Mouse (Mus musculus): Measurements from ENCODE around the gene Nutf2. TPM values are rescaled to one million over a fixed set of nuclear protein-coding genes. Genes with fewer than 3 reads are reported as not detected.
A peak's percentile ranks its signal among the peaks of the same experiment; 100 is the strongest.

The Nutf2 gene
- polyA plus RNA-seq, 1 experiment, result 54.8 TPM

GRCm38 (mm10) chr8:105850611-105851010 is 9.8 kb upstream of the Nutf2 start:
- TF ChIP-seq CTCF (IDR thresholded peaks at IDR 0.05; ENCODE audit: control insufficient read depth, insufficient read depth, low read length), result no peak
- TF ChIP-seq POLR2A (IDR thresholded peaks at IDR 0.05; ENCODE audit: borderline replicate concordance, control insufficient read depth, low read depth, low read length), result no peak
- WGBS, result 81% methylated on average over 7 of the region's 7 CpGs
- Histone ChIP-seq H3K4me1 (ENCODE audit: control insufficient read depth, insufficient read depth, low read length) (peaks cover 1% of the 10 kb centered on the region; the same call in 1 of the 2 replicates), H3K4me3 (replicated peaks; ENCODE audit: control insufficient read depth, low read depth, low read length) (peak overlapping the region; percentile 37), H3K27ac (ENCODE audit: control insufficient read depth, insufficient read depth, low read depth, low read length, poor library complexity) (no peak overlapping the region)

GRCm38 (mm10) chr8:105851651-105852143 is 8.7 kb upstream of the Nutf2 start:
- under 1% methylated on average over 34 of the region's 34 CpGs for WGBS
- TF ChIP-seq CTCF (IDR thresholded peaks at IDR 0.05; ENCODE audit: control insufficient read depth, insufficient read depth, low read length) (no peak), POLR2A (IDR thresholded peaks at IDR 0.05; ENCODE audit: borderline replicate concordance, control insufficient read depth, low read depth, low read length) (peak; percentile 93)
- Histone ChIP-seq H3K27ac (ENCODE audit: control insufficient read depth, insufficient read depth, low read depth, low read length, poor library complexity) (peak overlapping the region; percentile 65), H3K4me1 (ENCODE audit: control insufficient read depth, insufficient read depth, low read length) (peaks cover 1% of the 10 kb centered on the region; the same call in 1 of the 2 replicates), H3K4me3 (replicated peaks; ENCODE audit: control insufficient read depth, low read depth, low read length) (peak overlapping the region; percentile 98)

DNA sequence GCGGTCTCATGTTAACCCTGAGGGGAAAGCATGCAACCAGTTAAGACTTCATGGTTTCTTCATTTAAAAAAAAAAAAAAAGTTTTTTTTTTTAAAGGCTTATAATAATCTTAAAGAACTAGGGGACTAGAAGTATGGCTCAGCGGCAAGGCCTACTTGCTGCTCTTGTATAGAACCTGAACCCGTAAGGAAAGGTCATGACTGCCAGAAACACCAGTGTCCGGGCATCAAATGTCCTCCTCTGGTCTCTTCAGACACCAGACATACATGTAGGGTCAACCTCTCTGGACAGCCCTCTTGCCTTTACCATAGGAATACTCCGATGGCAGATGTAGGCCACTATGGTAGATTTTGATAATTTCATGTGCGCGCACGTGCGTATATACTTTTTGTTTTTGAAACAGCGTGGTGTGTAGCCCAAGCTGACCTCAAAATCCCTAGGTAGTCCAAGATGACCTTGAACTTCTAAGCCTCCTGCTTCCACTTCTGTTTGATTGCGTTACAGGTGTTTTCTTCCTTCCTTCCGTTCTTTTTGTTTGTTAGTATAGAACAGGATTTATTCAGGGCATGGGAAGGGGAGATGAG is 8.1 kb upstream of the Nutf2 start:
- no peak for TF ChIP-seq POLR2A (IDR thresholded peaks at IDR 0.05; ENCODE audit: borderline replicate concordance, control insufficient read depth, low read depth, low read length)
- H3K4me1 ChIP-seq (ENCODE audit: control insufficient read depth, insufficient read depth, low read length), result peaks cover 1% of the 10 kb centered on the region; the same call in 1 of the 2 replicates

GRCm38 (mm10) chr8:105853178-105853577 is 7.2 kb upstream of the Nutf2 start, which contains the start of gene Cenpt:
Cenpt (minus strand) TSS chr8:105853278.
- Histone ChIP-seq H3K4me1 (ENCODE audit: control insufficient read depth, insufficient read depth, low read length) (peaks cover 3% of the 10 kb centered on the region; the same call in 1 of the 2 replicates), H3K27ac (ENCODE audit: control insufficient read depth, insufficient read depth, low read depth, low read length, poor library complexity) (no peak within 1 kb of the TSS), H3K4me3 (replicated peaks; ENCODE audit: control insufficient read depth, low read depth, low read length) (no peak within 1 kb of the TSS)
- TF ChIP-seq POLR2A (IDR thresholded peaks at IDR 0.05; ENCODE audit: borderline replicate concordance, control insufficient read depth, low read depth, low read length) (no peak), CTCF (IDR thresholded peaks at IDR 0.05; ENCODE audit: control insufficient read depth, insufficient read depth, low read length) (no peak)
- 90% methylated on average over 3 of the region's 3 CpGs for WGBS

More for the DNA sequence above, 8.1 kb upstream of the Nutf2 start:
- peak overlapping the region; percentile 98 for H3K4me3 ChIP-seq (replicated peaks; ENCODE audit: control insufficient read depth, low read depth, low read length)
- 78% methylated on average over 12 of the region's 12 CpGs for WGBS
- H3K27ac ChIP-seq (ENCODE audit: control insufficient read depth, insufficient read depth, low read depth, low read length, poor library complexity), result no peak overlapping the region; the same call in 1 of the 2 replicates

GRCm38 (mm10) chr8:105854303-105854702 is 6.1 kb upstream of the Nutf2 start:
- 31% methylated on average over 8 of the region's 8 CpGs for WGBS
- TF ChIP-seq CTCF (IDR thresholded peaks at IDR 0.05; ENCODE audit: control insufficient read depth, insufficient read depth, low read length) (no peak), POLR2A (IDR thresholded peaks at IDR 0.05; ENCODE audit: borderline replicate concordance, control insufficient read depth, low read depth, low read length) (no peak)
- Histone ChIP-seq H3K4me1 (ENCODE audit: control insufficient read depth, insufficient read depth, low read length) (peaks cover 3% of the 10 kb centered on the region; the same call in 1 of the 2 replicates), H3K27ac (ENCODE audit: control insufficient read depth, insufficient read depth, low read depth, low read length, poor library complexity) (no peak overlapping the region), H3K4me3 (replicated peaks; ENCODE audit: control insufficient read depth, low read depth, low read length) (no peak overlapping the region)

GRCm38 (mm10) chr8:105854715-105855216 is 5.6 kb upstream of the Nutf2 start, which contains the start of gene Thap11:
Thap11 (plus strand) TSS chr8:105855132.
- under 1% methylated on average over 43 of the region's 43 CpGs for WGBS
- H3K4me3 ChIP-seq (replicated peaks; ENCODE audit: control insufficient read depth, low read depth, low read length), result peak within 1 kb of the TSS; percentile 84
- peaks cover 3% of the 10 kb centered on the region; the same call in 1 of the 2 replicates for H3K4me1 ChIP-seq (ENCODE audit: control insufficient read depth, insufficient read depth, low read length)
- TF ChIP-seq POLR2A (IDR thresholded peaks at IDR 0.05; ENCODE audit: borderline replicate concordance, control insufficient read depth, low read depth, low read length) (peak; percentile 61; the same call in 1 of the 2 replicates), CTCF (IDR thresholded peaks at IDR 0.05; ENCODE audit: control insufficient read depth, insufficient read depth, low read length) (peak; percentile 95)
- H3K27ac ChIP-seq (ENCODE audit: control insufficient read depth, insufficient read depth, low read depth, low read length, poor library complexity), result peak within 1 kb of the TSS; percentile 85

DNA sequence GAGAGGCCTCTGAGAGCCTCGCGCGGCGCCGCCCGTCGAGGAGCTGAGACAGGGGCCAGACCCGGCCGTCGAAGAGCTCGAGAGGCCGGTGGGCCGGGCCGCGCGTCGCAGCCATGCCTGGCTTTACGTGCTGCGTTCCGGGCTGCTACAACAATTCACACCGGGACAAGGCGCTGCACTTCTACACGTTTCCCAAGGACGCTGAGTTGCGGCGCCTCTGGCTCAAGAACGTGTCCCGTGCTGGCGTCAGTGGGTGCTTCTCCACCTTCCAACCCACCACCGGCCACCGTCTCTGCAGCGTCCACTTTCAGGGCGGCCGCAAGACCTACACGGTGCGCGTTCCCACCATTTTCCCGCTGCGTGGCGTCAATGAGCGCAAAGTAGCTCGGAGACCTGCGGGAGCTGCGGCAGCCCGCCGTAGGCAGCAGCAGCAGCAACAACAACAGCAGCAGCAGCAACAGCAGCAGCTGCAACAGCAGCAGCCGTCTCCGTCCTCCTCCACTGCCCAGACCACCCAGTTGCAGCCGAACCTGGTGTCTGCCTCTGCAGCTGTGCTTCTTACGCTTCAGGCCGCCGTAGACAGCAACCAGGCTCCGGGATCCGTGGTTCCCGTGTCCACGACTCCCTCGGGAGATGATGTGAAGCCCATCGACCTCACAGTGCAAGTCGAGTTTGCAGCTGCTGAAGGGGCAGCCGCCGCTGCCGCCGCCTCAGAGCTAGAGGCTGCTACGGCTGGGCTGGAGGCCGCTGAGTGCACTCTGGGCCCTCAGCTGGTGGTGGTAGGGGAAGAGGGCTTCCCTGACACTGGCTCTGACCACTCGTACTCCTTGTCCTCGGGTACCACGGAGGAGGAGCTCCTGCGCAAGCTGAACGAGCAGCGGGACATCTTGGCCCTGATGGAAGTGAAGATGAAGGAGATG is 4.9 kb upstream of the Nutf2 start:
- Histone ChIP-seq H3K4me1 (ENCODE audit: control insufficient read depth, insufficient read depth, low read length) (peaks cover 3% of the 10 kb centered on the region; the same call in 1 of the 2 replicates), H3K4me3 (replicated peaks; ENCODE audit: control insufficient read depth, low read depth, low read length) (peak overlapping the region; percentile 84), H3K27ac (ENCODE audit: control insufficient read depth, insufficient read depth, low read depth, low read length, poor library complexity) (peak overlapping the region; percentile 85)
- no peak for TF ChIP-seq CTCF (IDR thresholded peaks at IDR 0.05; ENCODE audit: control insufficient read depth, insufficient read depth, low read length)
- TF ChIP-seq POLR2A (IDR thresholded peaks at IDR 0.05; ENCODE audit: borderline replicate concordance, control insufficient read depth, low read depth, low read length), result peak; percentile 27; the same call in 1 of the 2 replicates
- under 1% methylated on average over 71 of the region's 71 CpGs for WGBS

All from bone marrow, adult 2 months (tissue).